Mouse (Mus musculus) leukemia stem cell, adult 10-12 weeks (primary cell): ENCODE results near the gene Sin3a. TPM values are rescaled to one million over a fixed set of nuclear protein-coding genes. Genes with fewer than 3 reads are reported as not detected.

ENCODE experiments used
- polyA plus RNA-seq: library from polyadenylated mRNA; stranded (reverse); fragments of >175 nt; gene quantifications from 2 replicates; pipeline ENCODE4 v1.2.3, GENCODE M21; 2012; ENCODE audit warnings: low replicate concordance

The Sin3a gene
- 12.4 and 39.8 TPM in 2 replicates for polyA plus RNA-seq

GRCm38 (mm10) chr9:57071801-57072351 is at the start of gene Sin3a:
TSS of gene Sin3a (plus strand) at chr9:57072040.

GRCm38 (mm10) chr9:57130577-57131433 is 59.0 kb downstream of the Sin3a start, which contains the start of gene Man2c1:
TSS of gene Man2c1 (plus strand) at chr9:57130690.

GRCm38 (mm10) chr9:57148144-57148878 is 76.5 kb downstream of the Sin3a start, which contains the start of gene Neil1:
TSS of gene Neil1 (minus strand) at chr9:57148305.

GRCm38 (mm10) chr9:57158013-57158470 is 86.2 kb downstream of the Sin3a start, which contains the start of gene Commd4:
TSS of gene Commd4 (minus strand) at chr9:57158331.

Other genes with a start within 250 kb of the Sin3a start
- gene Odf3l1, start 207.4 kb upstream of the Sin3a start, polyA plus RNA-seq = not detected in 2 replicates
- gene Cspg4, start 207.0 kb upstream of the Sin3a start, polyA plus RNA-seq = 0.05 TPM in 1 of 2 replicates, not detected in the other
- 4.0 and 5.2 TPM in 2 replicates for gene Snx33, start 143.7 kb upstream of the Sin3a start, polyA plus RNA-seq
- 117 and 137 TPM in 2 replicates for gene Imp3, start 134.6 kb upstream of the Sin3a start, polyA plus RNA-seq
- gene Snupn, start 121.2 kb upstream of the Sin3a start, polyA plus RNA-seq = 0.42 and 0.92 TPM in 2 replicates
- gene Ptpn9, start 77.1 kb upstream of the Sin3a start, polyA plus RNA-seq = 23.1 and 47.6 TPM in 2 replicates
- 77.0 and 97.7 TPM in 2 replicates for gene Man2c1, start 58.6 kb downstream of the Sin3a start, polyA plus RNA-seq
- gene Neil1, start 76.3 kb downstream of the Sin3a start, polyA plus RNA-seq = 12.9 and 14.3 TPM in 2 replicates
- 41.2 and 61.1 TPM in 2 replicates for gene Commd4, start 86.3 kb downstream of the Sin3a start, polyA plus RNA-seq
- not detected in 2 replicates for gene Trcg1, start 164.5 kb downstream of the Sin3a start, polyA plus RNA-seq
- gene 1700017B05Rik, start 190.6 kb downstream of the Sin3a start, polyA plus RNA-seq = 126 and 137 TPM in 2 replicates